Mouse (Mus musculus) myocyte (in vitro differentiated cells): ENCODE data around the gene P2rx4.

ENCODE experiments used
- MYOD1 ChIP-seq, 3 experiments: IDR thresholded peaks; one replicate each; pipeline ENCODE4 v1.6.1; 2011; ENCODE audit warnings: control low read depth in 2 of 3, low read depth in 2 of 3, mild to moderate bottlenecking in 2 of 3, moderate library complexity in 1 of 3; ENCODE audit not compliant: insufficient read length in 2 of 3, control insufficient read depth in 1 of 3
- MYOG ChIP-seq, 3 experiments: IDR thresholded peaks; one replicate each; pipeline ENCODE4 v1.6.1; 2011; ENCODE audit warnings: control low read depth in 2 of 3, low read depth in 2 of 3, mild to moderate bottlenecking in 2 of 3; ENCODE audit not compliant: insufficient read length in 2 of 3, control insufficient read depth in 1 of 3, insufficient read depth in 1 of 3
- POLR2A ChIP-seq: IDR thresholded peaks from one replicate; pipeline ENCODE4 v1.6.1; 2011; ENCODE audit warnings: low read depth, mild to moderate bottlenecking, control low read depth, moderate library complexity; ENCODE audit not compliant: insufficient read length
- POLR2AphosphoS2 ChIP-seq: IDR thresholded peaks from one replicate; pipeline ENCODE4 v1.6.1; 2011; ENCODE audit warnings: low read depth, control low read depth; ENCODE audit not compliant: insufficient read length
- REST ChIP-seq: IDR thresholded peaks from one replicate; pipeline ENCODE4 v1.6.1; 2011; ENCODE audit warnings: mild to moderate bottlenecking, control low read depth, moderate library complexity; ENCODE audit not compliant: insufficient read depth, insufficient read length
- TCF12 ChIP-seq: IDR thresholded peaks from one replicate; pipeline ENCODE4 v1.6.1; 2011; ENCODE audit warnings: mild to moderate bottlenecking, control low read depth; ENCODE audit not compliant: poor library complexity, insufficient read depth, severe bottlenecking
- USF1 ChIP-seq: IDR thresholded peaks from one replicate; pipeline ENCODE4 v1.6.1; 2011; ENCODE audit warnings: low read depth, mild to moderate bottlenecking, control low read depth, moderate library complexity

- TF ChIP-seq POLR2A (no peak), MYOG (IDR thresholded peaks at IDR 0.05; ENCODE audit: control insufficient read depth in 1 of 3, insufficient read depth in 1 of 3, insufficient read length in 2 of 3, low read depth in 2 of 3) (no peak), MYOD1 (IDR thresholded peaks at IDR 0.05; ENCODE audit: control insufficient read depth in 1 of 3, insufficient read length in 2 of 3, low read depth in 2 of 3) (no peak), REST (no peak), POLR2AphosphoS2 (no peak), TCF12 (no peak), USF1 (no peak)
Observed at GRCm38 (mm10) chr5:122764032-122764464, 56.7 kb downstream of the P2rx4 start.
